Mouse (Mus musculus) thymus, postnatal 4 days (tissue): ENCODE measurements around the gene Fthl17f.
A peak's percentile ranks its signal among the peaks of the same experiment; 100 is the strongest.
"Not testable (repeated sequence)": the region's sequence is repeated elsewhere in the genome, so short reads cannot be mapped to it uniquely, and the experiment has no call there.

Source experiments
- DNase-seq: peaks from one replicate; pipeline ENCODE4 v3.0.0; 2021

Gene Fthl17f

GRCm38 (mm10) chrX:9062715-9063114 is at the start of gene Fthl17f:
Gene Fthl17f, plus strand, starts transcription at chrX:9063015.
- not testable (repeated sequence) for DNase-seq

DNA sequence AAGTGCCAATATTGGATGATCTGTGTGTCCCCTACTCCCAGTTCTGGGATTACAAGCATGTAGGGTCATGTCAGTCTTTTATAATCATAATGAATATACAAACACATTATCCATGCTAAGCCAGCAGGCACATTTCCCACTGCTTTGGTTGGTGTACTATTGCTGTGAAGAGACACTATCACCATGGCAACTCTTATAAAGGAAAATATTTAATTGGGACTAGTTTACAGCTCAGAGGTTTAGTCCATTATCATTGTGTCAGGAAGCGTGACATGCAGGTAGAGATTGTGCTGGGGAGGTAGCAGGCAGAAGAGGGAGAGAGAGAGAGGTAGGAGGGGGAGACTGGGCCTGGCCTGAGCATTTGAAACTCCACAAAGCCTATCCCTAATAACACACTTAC is 46.7 kb upstream of the Fthl17f start:
- no peak for DNase-seq

GRCm38 (mm10) chrX:9019481-9019880 is 43.3 kb upstream of the Fthl17f start:
- DNase-seq: no peak

DNA sequence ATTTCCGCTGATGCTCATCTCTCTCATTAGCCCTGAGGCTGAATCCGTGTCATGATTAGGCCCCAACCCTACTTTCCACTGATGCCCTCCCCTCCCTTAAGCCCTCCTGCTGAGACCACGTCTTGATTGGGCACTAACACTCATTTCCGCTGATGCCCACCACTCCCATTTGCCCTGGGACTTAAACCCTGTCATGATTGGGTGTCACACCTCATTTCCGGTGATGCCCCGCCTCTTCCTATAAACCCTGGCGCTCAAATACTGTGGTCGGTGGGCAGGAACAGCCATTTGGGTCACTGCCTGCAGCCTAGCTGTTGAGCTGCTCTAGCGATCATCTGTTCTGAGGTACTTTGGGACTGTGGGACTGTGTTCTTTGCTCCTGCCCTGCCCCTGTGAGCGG is 29.6 kb upstream of the Fthl17f start, which contains the start of gene Fthl17e:
Fthl17e (plus strand) TSS at position 301 of the 400 bp plus-strand sequence.
- DNase-seq: not testable (repeated sequence)

- peak; percentile 10 for DNase-seq
These were observed 21.2 kb upstream of the Fthl17f start for GRCm38 (mm10) chrX:9041611-9042010.

DNA sequence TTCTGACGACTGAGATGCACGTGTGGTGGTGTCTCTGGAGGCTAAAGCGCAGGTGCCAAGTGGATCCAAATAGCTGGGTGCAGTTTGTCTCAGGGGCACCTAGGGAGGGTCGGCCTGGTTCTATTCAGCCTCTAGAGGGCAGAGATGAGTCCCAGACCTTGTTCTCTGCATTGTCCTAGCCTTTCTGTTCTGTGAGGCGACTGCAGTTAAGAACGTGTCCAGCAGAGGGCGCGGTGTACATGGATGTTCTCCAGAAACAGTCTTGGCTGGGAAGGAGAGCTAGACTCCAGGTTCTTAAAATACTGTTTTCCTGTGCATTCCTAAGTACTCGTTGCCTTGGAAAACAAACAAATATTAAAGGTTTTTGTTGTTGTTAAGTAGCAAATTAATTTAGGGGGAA is 1.9 kb upstream of the Fthl17f start:
- DNase-seq: peak; percentile 55

DNA sequence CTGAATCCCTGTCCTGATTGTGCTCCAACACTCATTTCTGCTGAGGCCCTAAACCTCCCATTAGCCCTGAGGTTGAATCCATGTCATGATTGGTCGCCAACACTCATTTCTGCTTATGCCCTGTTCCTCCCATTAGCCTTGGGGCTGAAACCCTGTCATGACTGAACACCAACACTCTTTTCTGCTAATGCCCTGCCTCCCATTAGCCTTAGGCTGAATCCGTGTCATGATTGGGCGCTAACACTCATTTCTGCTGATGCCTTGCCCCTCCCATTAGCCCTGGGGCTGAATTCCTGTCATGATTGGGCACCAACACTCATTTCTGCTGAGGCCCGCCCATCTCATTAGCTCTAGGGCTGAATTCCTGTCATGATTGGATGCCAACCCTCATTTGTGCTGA is 714 bp upstream of the Fthl17f start:
- DNase-seq: no peak

- peak; percentile 78 for DNase-seq
These were observed 14.9 kb downstream of the Fthl17f start for GRCm38 (mm10) chrX:9077699-9078098.

DNA sequence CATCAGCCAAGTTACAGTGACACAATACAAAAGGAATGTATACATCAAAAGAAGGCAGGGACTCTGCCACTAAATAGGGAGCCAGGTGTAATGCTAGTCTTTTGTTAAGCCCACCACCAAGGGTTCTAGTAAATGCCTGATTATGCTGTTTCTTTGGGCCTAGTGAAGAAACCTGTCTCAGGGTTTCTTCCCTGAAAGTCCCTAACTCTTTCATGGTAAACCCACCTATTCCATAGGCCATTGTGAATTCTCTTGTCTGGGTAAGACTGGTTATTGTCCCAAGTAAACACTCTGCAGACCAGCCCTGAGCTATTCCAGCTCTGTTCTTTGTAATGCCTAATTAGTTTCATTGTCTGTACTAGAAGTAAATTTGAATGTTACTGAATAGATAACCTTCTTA is 32.3 kb downstream of the Fthl17f start:
- DNase-seq: not testable (repeated sequence)

GRCm38 (mm10) chrX:9104262-9104661 is 41.4 kb downstream of the Fthl17f start, which contains the start of gene 4930402K13Rik:
Gene 4930402K13Rik, plus strand, starts transcription at chrX:9104562.
- DNase-seq: no peak

DNA sequence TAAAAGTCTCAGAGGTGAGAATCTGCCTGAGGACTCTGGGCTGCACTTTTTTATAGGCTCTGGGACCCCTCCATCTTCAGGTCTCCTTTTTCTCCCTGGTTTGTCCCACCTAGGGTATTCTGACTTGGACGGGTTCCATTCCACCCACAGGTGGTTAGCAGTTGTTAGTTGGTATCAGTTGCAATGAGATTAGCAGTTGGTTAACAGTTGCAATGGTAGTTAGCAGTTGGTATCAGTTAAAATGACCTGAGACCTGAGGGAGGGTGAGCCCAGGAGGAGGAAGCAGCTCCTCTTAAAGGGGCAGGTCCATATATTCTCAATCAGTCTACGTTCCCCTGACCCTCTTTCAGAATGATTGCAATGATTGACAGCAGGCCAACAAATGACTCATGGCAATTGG is 47.6 kb downstream of the Fthl17f start:
- DNase-seq: no peak
